ENCODE assay signal across 12 mouse cellular contexts in genomic region chr10:90892728-90893127, GRCm38 (mm10).
DNase-seq lines count a peak whose midpoint lies in the region; ATAC-seq and TF ChIP-seq lines count a peak whose summit lies in the region.
"Had no signal": no experiment of that assay in that cellular context is flagged by ENCODE, and none has a peak within 500 bp of the region (broad histone marks: within the 10 kb centered on the region; RNA-seq: fewer than 3 reads in every experiment).

No protein-coding gene starts in this region.

- 41% methylated on average over 11 of the region's 11 CpGs for WGBS in hindbrain, postnatal 0 days
- WGBS in hindbrain, embryonic 11.5 days: 82% methylated on average over 11 of the region's 11 CpGs

- H3K9ac ChIP-seq in hindbrain, postnatal 0 days (replicated peaks; ENCODE audit: low read length): no peak overlapping the region
- H3K9ac ChIP-seq in hindbrain, embryonic 11.5 days (ENCODE audit: low read depth, low read length): no peak overlapping the region
- H3K9ac ChIP-seq: limb, embryonic 12.5 days; lung, embryonic 15.5 days had no signal

- DNase-seq in hindbrain, postnatal 0 days (ENCODE audit: low spot score): peak; percentile 49
- no peak for DNase-seq in hindbrain, embryonic 11.5 days (ENCODE audit: low spot score)
- peak; percentile 78 to 79 for DNase-seq in cerebellum, postnatal 10 days
- peak; percentile 52 to 80 for DNase-seq in layer of hippocampus, postnatal 14 days (ENCODE audit: low spot score in 2 of 2)
- DNase-seq in right cerebral cortex, postnatal 14 days: peak; percentile 19
- no peak for DNase-seq in retina, postnatal 1 day
- DNase-seq in gastrocnemius, adult 18-20 months (ENCODE audit: low spot score): no peak
- DNase-seq in adrenal gland, adult (ENCODE audit: inconsistent age in 2 of 2, low spot score in 1 of 2): no peak

- H3K27me3 ChIP-seq in hindbrain, postnatal 0 days (ENCODE audit: insufficient read depth, low read length): no peaks in the 10 kb centered on the region
- H3K27me3 ChIP-seq in hindbrain, embryonic 11.5 days (ENCODE audit: control insufficient read depth, insufficient read depth, low read length): no peaks in the 10 kb centered on the region
- H3K27me3 ChIP-seq: CH12.LX; limb, embryonic 12.5 days; lung, embryonic 15.5 days had no signal

- no peak overlapping the region for H3K4me3 ChIP-seq in hindbrain, postnatal 0 days (ENCODE audit: low read length)
- H3K4me3 ChIP-seq in hindbrain, embryonic 11.5 days (ENCODE audit: low read depth, low read length): no peak overlapping the region
- H3K4me3 ChIP-seq: limb, embryonic 12.5 days; lung, embryonic 15.5 days had no signal

- H3K9me3 ChIP-seq in hindbrain, postnatal 0 days (ENCODE audit: low read length): no peaks in the 10 kb centered on the region
- no peaks in the 10 kb centered on the region for H3K9me3 ChIP-seq in hindbrain, embryonic 11.5 days (ENCODE audit: control insufficient read depth, low read length)
- H3K9me3 ChIP-seq: limb, embryonic 12.5 days; lung, embryonic 15.5 days had no signal

- no peak for ATAC-seq in hindbrain, postnatal 0 days
- ATAC-seq in hindbrain, embryonic 11.5 days (ENCODE audit: low FRiP score): no peak
- ATAC-seq: intestine, postnatal 0 days had no signal

- H3K4me2 ChIP-seq in hindbrain, postnatal 0 days (ENCODE audit: low read depth, low read length): no peak overlapping the region
- no peak overlapping the region for H3K4me2 ChIP-seq in hindbrain, embryonic 11.5 days (replicated peaks; ENCODE audit: low read depth, low read length)
- H3K4me2 ChIP-seq: limb, embryonic 12.5 days; lung, embryonic 15.5 days had no signal

- no peak for TF ChIP-seq CTCF in hindbrain, postnatal 0 days (IDR thresholded peaks at IDR 0.05; ENCODE audit: low read depth)

- H3K36me3 ChIP-seq in hindbrain, postnatal 0 days (ENCODE audit: insufficient read depth, low read length): 0 out of 2 replicates have a peak, but pooled peaks cover 4% of the 10 kb centered on the region
- H3K36me3 ChIP-seq in hindbrain, embryonic 11.5 days (ENCODE audit: control insufficient read depth, insufficient read depth, low read length): no peaks in the 10 kb centered on the region
- H3K36me3 ChIP-seq: limb, embryonic 12.5 days; lung, embryonic 15.5 days had no signal

- no peaks in the 10 kb centered on the region for H3K4me1 ChIP-seq in hindbrain, postnatal 0 days (ENCODE audit: insufficient read depth, low read length)
- H3K4me1 ChIP-seq in hindbrain, embryonic 11.5 days (replicated peaks; ENCODE audit: control insufficient read depth, insufficient read depth, low read length): no peaks in the 10 kb centered on the region
- H3K4me1 ChIP-seq: limb, embryonic 12.5 days; lung, embryonic 15.5 days had no signal

- no peak overlapping the region for H3K27ac ChIP-seq in hindbrain, postnatal 0 days
- H3K27ac ChIP-seq in hindbrain, embryonic 11.5 days (ENCODE audit: low read depth, low read length): no peak overlapping the region
- H3K27ac ChIP-seq: limb, embryonic 12.5 days; lung, embryonic 15.5 days had no signal

Comparison
In these comparisons a context has a peak if more than half of its experiments do, and no peak if none do; other contexts are left out.
1. DNase-seq: peak in hindbrain, postnatal 0 days (single experiment), cerebellum, postnatal 10 days (2 of 2), layer of hippocampus, postnatal 14 days (2 of 2) and right cerebral cortex, postnatal 14 days (single experiment); none in hindbrain, embryonic 11.5 days (single experiment), retina, postnatal 1 day (single experiment), gastrocnemius, adult 18-20 months (single experiment) and adrenal gland, adult (0 of 2).